Mouse (Mus musculus): ENCODE measurements around the gene Scgb1b18. TPM values are rescaled to one million over a fixed set of nuclear protein-coding genes. Genes with fewer than 3 reads are reported as not detected.
"Not testable (repeated sequence)": the region's sequence is repeated elsewhere in the genome, so short reads cannot be mapped to it uniquely, and the experiment has no call there.

Gene Scgb1b18
- not detected in 2 replicates for polyA plus RNA-seq (2012; rRNA removed)

GRCm38 (mm10) chr7:33185268-33185667 is at the start of gene Scgb1b18:
Scgb1b18 (plus strand) TSS chr7:33185568.
- WGBS, result no CpG with 5 or more reads among the region's 2 CpGs

GRCm38 (mm10) chr7:33173764-33174163 is 11.6 kb upstream of the Scgb1b18 start, which contains the start of gene Scgb2b18:
Scgb2b18 (minus strand) TSS chr7:33173864.
- not testable (repeated sequence) for DNase-seq; H3K4me1 ChIP-seq (replicated peaks; ENCODE audit: control insufficient read depth, insufficient read depth, low read length); H3K4me3 ChIP-seq (ENCODE audit: control insufficient read depth, insufficient read depth, low read length); H3K27me3 ChIP-seq (ENCODE audit: control insufficient read depth, insufficient read depth, low read length); H3K36me3 ChIP-seq (ENCODE audit: control insufficient read depth, insufficient read depth, low read length); H3K27ac ChIP-seq (ENCODE audit: control insufficient read depth, insufficient read depth, low read length)
- 82% methylated on average over 2 of the region's 2 CpGs for WGBS

More at GRCm38 (mm10) chr7:33185268-33185667, at the start of gene Scgb1b18:
- not testable (repeated sequence) for H3K36me3 ChIP-seq (ENCODE audit: control insufficient read depth, insufficient read depth, low read length); H3K4me3 ChIP-seq (ENCODE audit: control insufficient read depth, insufficient read depth, low read length); H3K27me3 ChIP-seq (ENCODE audit: control insufficient read depth, insufficient read depth, low read length); H3K27ac ChIP-seq (ENCODE audit: control insufficient read depth, insufficient read depth, low read length); H3K4me1 ChIP-seq (replicated peaks; ENCODE audit: control insufficient read depth, insufficient read depth, low read length); DNase-seq

Other genes with a start within 250 kb of the Scgb1b18 start
- not detected in 2 replicates for gene Scgb2b17, start 129.0 kb upstream of the Scgb1b18 start, polyA plus RNA-seq (2012; rRNA removed)
- not detected in 2 replicates for gene Scgb1b17, start 122.1 kb upstream of the Scgb1b18 start, polyA plus RNA-seq (2012; rRNA removed)
- gene Scgb2b18, start 11.7 kb upstream of the Scgb1b18 start, polyA plus RNA-seq (2012; rRNA removed), result not detected in 2 replicates
- gene Scgb2b19, start 94.8 kb downstream of the Scgb1b18 start, polyA plus RNA-seq (2012; rRNA removed), result not detected in 2 replicates
- gene Scgb1b19, start 101.7 kb downstream of the Scgb1b18 start, polyA plus RNA-seq (2012; rRNA removed), result not detected in 2 replicates
- not detected in 2 replicates for gene Scgb2b20, start 180.8 kb downstream of the Scgb1b18 start, polyA plus RNA-seq (2012; rRNA removed)
- gene Scgb1b20, start 187.7 kb downstream of the Scgb1b18 start, polyA plus RNA-seq (2012; rRNA removed), result not detected in 2 replicates

All from thymus, adult 2 months (tissue).